In genomic region chr4:148993948-148994347, GRCm38 (mm10) we compare ENCODE assay signal across 14 mouse cellular contexts.
"Had no signal": no experiment of that assay in that cellular context is flagged by ENCODE, and none has a peak within 500 bp of the region (broad histone marks: within the 10 kb centered on the region; RNA-seq: fewer than 3 reads in every experiment).

No protein-coding gene starts in this region.

- ATAC-seq: intestine, embryonic 16.5 days had no signal

- H3K27ac ChIP-seq: kidney, embryonic 15.5 days; limb, embryonic 13.5 days; liver, embryonic 14.5 days; stomach, embryonic 15.5 days had no signal

- DNase-seq: kidney, adult 2 months; kidney, postnatal 14 days; left cerebral cortex, postnatal 4 days; lung, postnatal 36 days; midbrain, embryonic 14.5 days; retina, postnatal 1 day; right cerebral cortex, postnatal 14 days; thymus, postnatal 36 days had no signal

- H3K4me3 ChIP-seq: kidney, embryonic 15.5 days; limb, embryonic 13.5 days; myocyte; stomach, embryonic 15.5 days had no signal

- H3K4me2 ChIP-seq: kidney, embryonic 15.5 days; limb, embryonic 13.5 days; stomach, embryonic 15.5 days had no signal

- H3K4me1 ChIP-seq: stomach, embryonic 15.5 days had no signal

- H3K9me3 ChIP-seq: kidney, embryonic 15.5 days; limb, embryonic 13.5 days; stomach, embryonic 15.5 days had no signal

- H3K36me3 ChIP-seq: stomach, embryonic 15.5 days had no signal

- H3K27me3 ChIP-seq: kidney, embryonic 15.5 days; stomach, embryonic 15.5 days had no signal

- H3K9ac ChIP-seq: kidney, embryonic 15.5 days; limb, embryonic 13.5 days; liver, embryonic 14.5 days; stomach, embryonic 15.5 days had no signal
